Mouse (Mus musculus) CH12.LX (cell line): ENCODE measurements at regions not wholly inside any gene's neighbourhood (a gene's known extent, or its start where the extent isn't known, plus 50 kb on each side); places are given as distances from the start of the nearest gene placed in this dataset.

Experiments
- EP300 ChIP-seq: IDR thresholded peaks from 2 replicates; pipeline ENCODE4 v1.6.1; 2011; ENCODE audit warnings: low read length, improper control_type of control experiment
- MAFK ChIP-seq: IDR thresholded peaks from 2 replicates; pipeline ENCODE4 v1.6.1; 2011; ENCODE audit warnings: low read length, improper control_type of control experiment; ENCODE audit not compliant: insufficient replicate concordance
- MAX ChIP-seq: IDR thresholded peaks from 2 replicates; pipeline ENCODE4 v1.6.1; 2011; ENCODE audit warnings: low read length, improper control_type of control experiment
- POLR2A ChIP-seq: IDR thresholded peaks from 2 replicates; pipeline ENCODE4 v1.6.1; 2011; ENCODE audit warnings: low read depth, mild to moderate bottlenecking, improper control_type of control experiment, low read length
- RCOR1 ChIP-seq: conservative IDR thresholded peaks from 2 replicates; pipeline ENCODE4 v1.6.1; 2012; ENCODE audit warnings: low read depth, mild to moderate bottlenecking, inconsistent platforms, low read length, improper control_type of control experiment
- UBTF ChIP-seq: IDR thresholded peaks from 2 replicates; pipeline ENCODE4 v1.6.1; 2012; ENCODE audit warnings: low read depth, mild to moderate bottlenecking, inconsistent platforms, low read length, improper control_type of control experiment, moderate library complexity

- TF ChIP-seq UBTF (no peak), EP300 (no peak), MAX (no peak), POLR2A (no peak), MAFK (no peak), RCOR1 (no peak)
Measured at GRCm38 (mm10) chr1:195285076-195285475, 108.6 kb upstream of the Cr2 start.
